Mouse (Mus musculus): ENCODE data around the gene Vmn1r138.
"Not testable (repeated sequence)": the region's sequence is repeated elsewhere in the genome, so short reads cannot be mapped to it uniquely, and the experiment has no call there.

Gene Vmn1r138

DNA sequence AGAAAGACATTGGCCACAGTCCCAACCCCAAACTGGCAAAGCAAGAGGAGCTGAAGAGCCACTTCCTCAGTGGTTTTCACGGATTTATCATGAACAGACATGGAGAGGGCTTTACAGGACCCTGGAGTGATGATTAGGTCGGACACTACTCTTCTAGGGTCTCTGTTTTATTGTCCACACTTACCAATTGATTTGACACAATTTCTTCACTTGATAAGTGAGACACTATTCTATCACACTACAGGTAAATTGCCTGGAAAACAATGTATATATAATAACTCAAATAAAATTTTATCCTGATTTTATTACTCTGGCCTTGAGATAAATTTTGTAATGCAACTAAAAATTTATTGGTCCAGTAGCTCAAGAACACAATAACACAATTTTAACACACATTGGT lies at the start of gene Vmn1r138:
Gene Vmn1r138 (minus strand): TSS at position 101 of the 400 bp plus-strand sequence.
- not testable (repeated sequence) for DNase-seq (ENCODE audit: low read depth, low spot score); H3K27me3 ChIP-seq (ENCODE audit: control insufficient read depth, insufficient read depth, low read length, poor library complexity, severe bottlenecking); H3K36me3 ChIP-seq (ENCODE audit: control insufficient read depth, insufficient read depth, low read length, poor library complexity, severe bottlenecking)

- H3K36me3 ChIP-seq (ENCODE audit: control insufficient read depth, insufficient read depth, low read length, poor library complexity, severe bottlenecking) = not testable (repeated sequence)
Observed at GRCm38 (mm10) chr7:22068757-22069156, 40.1 kb upstream of the Vmn1r138 start, which contains the start of gene Vmn1r139. Gene Vmn1r139, plus strand, starts transcription at chr7:22069057.

DNA sequence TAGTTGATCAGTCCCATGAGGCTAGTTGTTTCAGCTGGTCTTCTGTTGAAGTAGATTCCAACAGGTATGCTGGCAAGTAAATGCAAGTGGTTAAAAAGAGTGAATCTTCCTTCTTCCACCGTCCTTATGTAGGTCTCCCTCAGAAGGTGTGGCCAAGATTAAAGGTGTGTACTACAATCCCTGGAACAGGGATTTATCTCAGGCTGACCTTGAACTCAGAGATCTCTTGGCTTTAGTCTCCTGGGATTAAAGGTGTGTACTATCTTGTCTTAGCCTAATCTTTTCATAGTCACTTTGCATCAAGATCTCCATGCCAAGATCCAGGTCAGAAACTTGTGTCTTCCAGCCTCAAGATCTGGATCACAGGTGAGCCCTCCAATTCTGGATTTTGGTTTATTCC lies 27.5 kb upstream of the Vmn1r138 start, which contains the start of gene Gm6176:
Gene Gm6176 (minus strand): TSS at position 101 of the 400 bp plus-strand sequence.
- H3K36me3 ChIP-seq (ENCODE audit: control insufficient read depth, insufficient read depth, low read length, poor library complexity, severe bottlenecking); H3K27me3 ChIP-seq (ENCODE audit: control insufficient read depth, insufficient read depth, low read length, poor library complexity, severe bottlenecking); DNase-seq (ENCODE audit: low read depth, low spot score): not testable (repeated sequence)

More at GRCm38 (mm10) chr7:22068757-22069156, 40.1 kb upstream of the Vmn1r138 start, which contains the start of gene Vmn1r139:
- not testable (repeated sequence) for H3K27me3 ChIP-seq (ENCODE audit: control insufficient read depth, insufficient read depth, low read length, poor library complexity, severe bottlenecking); DNase-seq (ENCODE audit: low read depth, low spot score)

GRCm38 (mm10) chr7:21994287-21994686 lies 34.4 kb downstream of the Vmn1r138 start, which contains the start of gene Vmn1r137:
Gene Vmn1r137, plus strand, starts transcription at chr7:21994587.
- H3K36me3 ChIP-seq (ENCODE audit: control insufficient read depth, insufficient read depth, low read length, poor library complexity, severe bottlenecking); H3K27me3 ChIP-seq (ENCODE audit: control insufficient read depth, insufficient read depth, low read length, poor library complexity, severe bottlenecking); DNase-seq (ENCODE audit: low read depth, low spot score): not testable (repeated sequence)
